Mouse (Mus musculus): ENCODE results near the gene Gsdme.

DNA sequence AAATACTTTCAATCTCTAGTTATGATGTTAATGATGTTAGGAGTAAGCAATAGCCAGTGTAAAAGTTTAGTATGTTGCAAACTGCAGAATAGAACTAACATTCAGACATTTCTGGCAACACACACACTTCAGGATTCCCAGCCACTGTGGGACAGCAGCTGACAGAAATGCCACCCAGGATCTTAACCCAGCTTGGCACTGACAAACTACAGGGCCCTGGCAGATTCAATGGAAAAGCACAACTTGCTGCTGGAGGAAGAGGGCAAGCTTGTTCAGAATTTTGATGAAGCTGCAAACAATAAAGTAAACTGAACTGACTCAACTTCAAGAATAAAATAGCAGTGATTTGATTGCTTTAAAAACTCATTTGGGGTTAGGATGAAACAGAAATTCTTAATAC, 93.9 kb downstream of the Gsdme start:
- TF ChIP-seq POLR2A (IDR thresholded peaks at IDR 0.05; ENCODE audit: insufficient read depth, low read length): no peak
- TF ChIP-seq CTCF (IDR thresholded peaks at IDR 0.05; ENCODE audit: low read depth, low read length): no peak
- no peak for TF ChIP-seq EP300 (IDR thresholded peaks at IDR 0.05; ENCODE audit: insufficient read depth, low read depth, low read length)

Data from ES-Bruce4 (cell line).